Mouse (Mus musculus): ENCODE results near the gene Ank2. TPM values are rescaled to one million over a fixed set of nuclear protein-coding genes. Genes with fewer than 3 reads are reported as not detected.

The Ank2 gene
- total and polyA plus RNA-seq, 3 experiments: 18.9 to 95.5 (median 57.8) TPM

DNA sequence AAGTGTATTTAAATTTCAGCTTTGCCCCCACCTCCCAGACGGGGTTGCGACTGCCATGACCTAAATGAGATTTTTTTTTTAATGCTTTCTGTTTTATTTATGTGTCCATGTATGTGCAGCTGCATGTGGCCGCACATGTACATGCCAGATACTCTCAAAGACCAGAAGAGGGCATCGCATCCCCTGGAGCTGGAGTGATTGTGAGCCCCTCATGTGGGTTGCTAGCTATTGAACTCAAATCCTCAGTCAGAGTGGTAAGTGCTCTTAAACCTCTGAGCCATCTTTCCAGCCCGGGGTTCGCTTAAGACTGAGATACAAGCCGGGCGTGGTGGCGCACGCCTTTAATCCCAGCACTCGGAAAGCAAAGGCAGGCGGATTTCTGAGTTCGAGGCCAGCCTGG, 46.9 kb downstream of the Ank2 start:
- Histone ChIP-seq H3K27me3 (ENCODE audit: insufficient read depth, low read length) (no peaks in the 10 kb centered on the region), H3K36me3 (replicated peaks) (peaks cover 45% of the 10 kb centered on the region), H3K4me1 (ENCODE audit: insufficient read depth, low read depth, low read length) (peaks cover 45% of the 10 kb centered on the region), H3K4me3 (ENCODE audit: low read depth, low read length) (no peak overlapping the region), H3K9me3 (replicated peaks) (no peaks in the 10 kb centered on the region)
- ATAC-seq (ENCODE audit: extremely low read depth, insufficient number of reproducible peaks, low FRiP score, poor library complexity, severe bottlenecking) (no peak), DNase-seq (ENCODE audit: low spot score) (no peak)
- TF ChIP-seq CTCF (IDR thresholded peaks at IDR 0.05; ENCODE audit: low read depth, low read length) (no peak), POLR2AphosphoS5 (IDR thresholded peaks at IDR 0.05; ENCODE audit: insufficient replicate concordance, low read depth, low read length) (no peak), GATA1 (IDR thresholded peaks at IDR 0.05; ENCODE audit: borderline replicate concordance, low read length) (no peak), TAL1 (conservative IDR thresholded peaks at IDR 0.05; ENCODE audit: low read depth, low read length) (no peak), GATA2 (IDR thresholded peaks at IDR 0.05; ENCODE audit: borderline replicate concordance, low read depth, low read length) (no peak)

DNA sequence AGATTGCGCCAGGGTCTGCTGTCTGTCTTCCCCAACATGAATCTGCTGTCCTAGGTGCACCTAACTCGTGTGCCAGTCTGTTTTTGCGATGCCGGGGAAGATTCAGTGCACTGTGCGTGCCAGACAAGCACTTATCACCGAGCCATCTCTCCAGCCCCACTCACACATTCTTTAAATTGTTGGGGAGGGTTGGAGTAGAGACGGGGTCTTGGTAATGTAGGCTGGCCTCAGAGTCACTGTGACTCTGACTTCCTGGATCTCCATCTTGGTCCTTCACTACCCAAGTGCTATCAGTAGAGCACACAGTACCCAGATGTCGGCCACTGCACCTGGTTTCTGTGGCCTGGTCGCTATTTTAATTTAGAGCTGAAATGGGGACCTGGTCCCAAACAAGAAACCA, 47.4 kb downstream of the Ank2 start:
- Histone ChIP-seq H3K9me3 (replicated peaks) (no peaks in the 10 kb centered on the region), H3K4me3 (ENCODE audit: low read depth, low read length) (peak overlapping the region; percentile 56; the same call in 1 of the 2 replicates), H3K36me3 (replicated peaks) (peaks cover 47% of the 10 kb centered on the region), H3K4me1 (ENCODE audit: insufficient read depth, low read depth, low read length) (peaks cover 41% of the 10 kb centered on the region), H3K27me3 (ENCODE audit: insufficient read depth, low read length) (no peaks in the 10 kb centered on the region)
- TF ChIP-seq POLR2AphosphoS5 (IDR thresholded peaks at IDR 0.05; ENCODE audit: insufficient replicate concordance, low read depth, low read length) (no peak), GATA1 (IDR thresholded peaks at IDR 0.05; ENCODE audit: borderline replicate concordance, low read length) (no peak), TAL1 (conservative IDR thresholded peaks at IDR 0.05; ENCODE audit: low read depth, low read length) (no peak), GATA2 (IDR thresholded peaks at IDR 0.05; ENCODE audit: borderline replicate concordance, low read depth, low read length) (no peak), CTCF (IDR thresholded peaks at IDR 0.05; ENCODE audit: low read depth, low read length) (no peak)
- no peak for DNase-seq (ENCODE audit: low spot score)
- peak; percentile 38; the same call in 1 of the 2 replicates for ATAC-seq (ENCODE audit: extremely low read depth, insufficient number of reproducible peaks, low FRiP score, poor library complexity, severe bottlenecking)

DNA sequence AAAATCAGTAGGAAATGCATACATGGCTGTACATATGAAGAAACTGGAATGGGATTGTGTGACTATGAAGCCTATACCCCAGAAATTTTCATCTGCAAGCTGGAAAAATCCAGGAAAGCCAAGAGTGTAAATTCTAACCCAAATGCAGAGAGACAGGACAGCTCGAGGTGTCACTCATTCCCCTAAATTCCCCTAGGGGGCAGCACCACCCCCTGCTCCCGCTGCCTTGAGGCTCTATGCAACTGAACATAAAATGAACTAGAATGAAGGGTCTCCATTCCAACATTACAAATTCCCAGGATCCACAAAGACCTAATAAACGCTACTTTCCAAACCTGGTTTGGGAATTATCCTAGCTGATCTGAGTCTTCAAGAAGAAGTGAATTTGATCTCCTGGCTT, 48.1 kb downstream of the Ank2 start:
- Histone ChIP-seq H3K36me3 (replicated peaks) (peaks cover 51% of the 10 kb centered on the region), H3K9me3 (replicated peaks) (no peaks in the 10 kb centered on the region), H3K4me3 (ENCODE audit: low read depth, low read length) (no peak overlapping the region), H3K27me3 (ENCODE audit: insufficient read depth, low read length) (no peaks in the 10 kb centered on the region), H3K4me1 (ENCODE audit: insufficient read depth, low read depth, low read length) (peaks cover 39% of the 10 kb centered on the region)
- ATAC-seq (ENCODE audit: extremely low read depth, insufficient number of reproducible peaks, low FRiP score, poor library complexity, severe bottlenecking): no peak
- peak; percentile 20 for DNase-seq (ENCODE audit: low spot score)
- TF ChIP-seq CTCF (IDR thresholded peaks at IDR 0.05; ENCODE audit: low read depth, low read length): peak; percentile 82
- no peak for TF ChIP-seq GATA1 (IDR thresholded peaks at IDR 0.05; ENCODE audit: borderline replicate concordance, low read length)

DNA sequence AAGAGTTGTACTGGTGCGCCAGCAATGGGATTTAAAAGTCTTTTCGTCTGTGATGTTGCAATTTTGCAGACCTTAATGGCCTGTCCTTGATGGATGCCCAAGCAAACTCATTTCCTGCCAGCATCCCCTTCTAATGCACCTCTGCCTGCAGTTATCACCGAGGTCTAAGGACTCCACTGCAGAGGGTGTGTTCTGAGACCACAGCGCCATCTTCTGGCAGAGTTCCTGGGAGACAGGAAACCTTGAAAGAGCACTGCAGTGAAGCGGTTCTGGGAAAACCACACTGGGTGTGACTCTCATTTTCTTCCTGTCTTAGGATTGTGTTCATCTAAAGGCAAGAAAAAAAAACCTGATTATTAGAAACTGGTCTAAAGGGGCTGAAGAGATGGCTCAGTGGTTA, 53.0 kb downstream of the Ank2 start:
- Histone ChIP-seq H3K36me3 (replicated peaks) (peaks cover 36% of the 10 kb centered on the region), H3K9me3 (replicated peaks) (no peaks in the 10 kb centered on the region), H3K4me1 (ENCODE audit: insufficient read depth, low read depth, low read length) (peaks cover 11% of the 10 kb centered on the region), H3K4me3 (ENCODE audit: low read depth, low read length) (no peak overlapping the region), H3K27me3 (ENCODE audit: insufficient read depth, low read length) (no peaks in the 10 kb centered on the region)
- TF ChIP-seq GATA2 (IDR thresholded peaks at IDR 0.05; ENCODE audit: borderline replicate concordance, low read depth, low read length): no peak
- TF ChIP-seq POLR2AphosphoS5 (IDR thresholded peaks at IDR 0.05; ENCODE audit: insufficient replicate concordance, low read depth, low read length): no peak
- peak; percentile 16; the same call in 1 of the 2 replicates for TF ChIP-seq CTCF (IDR thresholded peaks at IDR 0.05; ENCODE audit: low read depth, low read length)
- no peak for TF ChIP-seq GATA1 (IDR thresholded peaks at IDR 0.05; ENCODE audit: borderline replicate concordance, low read length)
- ATAC-seq (ENCODE audit: extremely low read depth, insufficient number of reproducible peaks, low FRiP score, poor library complexity, severe bottlenecking): peak; percentile 75; the same call in 1 of the 2 replicates
- peak; percentile 26 for DNase-seq (ENCODE audit: low spot score)

DNA sequence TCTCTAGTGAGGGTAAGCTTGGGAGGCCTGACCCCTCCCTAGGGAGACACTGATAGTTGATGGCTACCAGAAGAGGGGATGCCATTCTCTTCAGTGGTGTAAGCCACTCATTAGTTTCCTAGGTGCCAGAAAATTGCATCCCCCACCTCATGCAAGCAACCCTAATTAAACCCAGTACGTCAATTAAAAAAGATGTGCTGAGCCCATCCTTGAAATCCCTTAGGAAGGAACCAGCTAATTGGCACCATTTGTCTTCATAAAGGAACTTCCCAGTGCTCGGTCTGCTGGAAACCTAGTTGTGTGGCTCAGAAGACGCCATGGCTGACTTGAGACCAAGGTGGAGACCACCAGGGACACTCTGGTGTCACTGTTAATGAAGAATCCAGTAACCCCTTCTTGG, 65.9 kb downstream of the Ank2 start:
- Histone ChIP-seq H3K36me3 (replicated peaks) (peaks cover 57% of the 10 kb centered on the region), H3K27me3 (ENCODE audit: insufficient read depth, low read length) (no peaks in the 10 kb centered on the region), H3K4me1 (ENCODE audit: insufficient read depth, low read depth, low read length) (peaks cover 10% of the 10 kb centered on the region), H3K4me3 (ENCODE audit: low read depth, low read length) (no peak overlapping the region), H3K9me3 (replicated peaks) (no peaks in the 10 kb centered on the region)
- no peak for ATAC-seq (ENCODE audit: extremely low read depth, insufficient number of reproducible peaks, low FRiP score, poor library complexity, severe bottlenecking)
- no peak for DNase-seq (ENCODE audit: low spot score)
- no peak for TF ChIP-seq CTCF (IDR thresholded peaks at IDR 0.05; ENCODE audit: low read depth, low read length)

DNA sequence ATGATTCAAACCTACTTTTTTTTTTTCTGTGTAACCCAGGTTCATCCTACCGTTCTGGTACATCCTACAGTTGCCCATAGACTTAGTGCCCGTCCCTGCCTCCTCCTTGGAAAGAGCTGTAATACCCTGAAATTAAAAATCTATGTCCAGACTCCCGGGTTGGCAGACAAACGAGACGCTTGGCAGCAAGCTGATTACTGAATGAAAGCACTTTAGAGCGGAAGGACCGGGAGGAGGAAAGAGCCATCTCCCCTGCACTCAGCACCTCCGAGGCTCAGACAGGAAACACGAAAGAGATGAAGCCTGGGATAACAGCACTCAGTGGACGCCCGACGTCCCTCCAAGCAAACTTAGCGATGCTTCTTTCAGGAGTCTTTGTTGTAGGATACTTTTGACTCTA, 69.3 kb downstream of the Ank2 start:
- Histone ChIP-seq H3K36me3 (replicated peaks) (peaks cover 51% of the 10 kb centered on the region), H3K27me3 (ENCODE audit: insufficient read depth, low read length) (no peaks in the 10 kb centered on the region), H3K9me3 (replicated peaks) (no peaks in the 10 kb centered on the region), H3K4me3 (ENCODE audit: low read depth, low read length) (no peak overlapping the region), H3K4me1 (ENCODE audit: insufficient read depth, low read depth, low read length) (peaks cover 8% of the 10 kb centered on the region)
- DNase-seq (ENCODE audit: low spot score): no peak
- no peak for ATAC-seq (ENCODE audit: extremely low read depth, insufficient number of reproducible peaks, low FRiP score, poor library complexity, severe bottlenecking)
- TF ChIP-seq CTCF (IDR thresholded peaks at IDR 0.05; ENCODE audit: low read depth, low read length) (no peak), TAL1 (conservative IDR thresholded peaks at IDR 0.05; ENCODE audit: low read depth, low read length) (no peak), GATA2 (IDR thresholded peaks at IDR 0.05; ENCODE audit: borderline replicate concordance, low read depth, low read length) (no peak), POLR2AphosphoS5 (IDR thresholded peaks at IDR 0.05; ENCODE audit: insufficient replicate concordance, low read depth, low read length) (no peak), GATA1 (IDR thresholded peaks at IDR 0.05; ENCODE audit: borderline replicate concordance, low read length) (no peak)

DNA sequence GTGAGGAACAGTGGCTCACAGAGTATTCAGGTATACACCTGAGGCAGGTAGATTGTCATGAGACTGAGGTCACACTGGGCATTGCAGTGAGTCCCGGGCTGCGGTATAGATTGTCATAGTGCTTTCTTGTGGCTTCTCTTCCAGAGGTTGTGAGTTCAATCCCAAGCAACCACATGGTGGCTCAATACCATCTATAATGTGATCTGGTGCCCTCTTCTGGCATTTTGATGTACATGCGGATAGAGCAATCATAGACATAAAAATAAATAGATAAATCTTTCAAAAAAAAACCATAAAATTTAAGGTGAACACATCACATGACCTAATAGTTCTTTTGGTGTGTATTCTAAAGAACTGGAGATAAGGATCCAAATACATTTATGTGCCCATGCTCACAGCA, 70.6 kb downstream of the Ank2 start:
- peaks cover 5% of the 10 kb centered on the region for H3K4me1 ChIP-seq (ENCODE audit: insufficient read depth, low read depth, low read length)
- H3K27me3 ChIP-seq (ENCODE audit: insufficient read depth, low read length): no peaks in the 10 kb centered on the region
- DNase-seq (ENCODE audit: low spot score) (no peak), ATAC-seq (ENCODE audit: extremely low read depth, insufficient number of reproducible peaks, low FRiP score, poor library complexity, severe bottlenecking) (no peak)
- no peak overlapping the region for H3K4me3 ChIP-seq (ENCODE audit: low read depth, low read length)
- H3K36me3 ChIP-seq (replicated peaks): peaks cover 47% of the 10 kb centered on the region
- no peaks in the 10 kb centered on the region for H3K9me3 ChIP-seq (replicated peaks)
- TF ChIP-seq GATA1 (IDR thresholded peaks at IDR 0.05; ENCODE audit: borderline replicate concordance, low read length): no peak
- no peak for TF ChIP-seq CTCF (IDR thresholded peaks at IDR 0.05; ENCODE audit: low read depth, low read length)
- TF ChIP-seq GATA2 (IDR thresholded peaks at IDR 0.05; ENCODE audit: borderline replicate concordance, low read depth, low read length): no peak

Data from G1E (cell line).